Mouse (Mus musculus) heart, adult 2 months (tissue): Measurements from ENCODE around the gene Lce1j. TPM values are rescaled to one million over a fixed set of nuclear protein-coding genes. Genes with fewer than 3 reads are reported as not detected.
"Not testable (repeated sequence)": the region's sequence is repeated elsewhere in the genome, so short reads cannot be mapped to it uniquely, and the experiment has no call there.

ENCODE experiments used
- DNase-seq, 2 experiments: peaks; one replicate each; pipeline ENCODE4 v3.0.0; 2021
- H3K27ac ChIP-seq: fragments of 200-600 bp; 2 replicates; pipeline ENCODE4 v1.8.1; 2022
- H3K27me3 ChIP-seq: fragments of 200-500 bp; 2 replicates; pipeline ENCODE4 v1.6.1; 2012; ENCODE audit warnings: mild to moderate bottlenecking, low read length, inconsistent platforms, mixed read lengths; ENCODE audit not compliant: control insufficient read depth, insufficient read depth
- H3K36me3 ChIP-seq: fragments of 200-500 bp; 2 replicates; pipeline ENCODE4 v1.6.1; 2012; ENCODE audit warnings: low read length, inconsistent platforms; ENCODE audit not compliant: control insufficient read depth, insufficient read depth
- H3K4me1 ChIP-seq: fragments of 200-500 bp; 2 replicates; pipeline ENCODE4 v1.6.1; 2011; ENCODE audit warnings: low read length; ENCODE audit not compliant: control insufficient read depth, insufficient read depth
- H3K4me3 ChIP-seq: fragments of 200-600 bp; 2 replicates; pipeline ENCODE4 v1.8.1; 2022
- H3K79me2 ChIP-seq: fragments of 200-500 bp; replicated peaks from 2 replicates; pipeline ENCODE4 v1.6.1; 2012; ENCODE audit warnings: mild to moderate bottlenecking, inconsistent platforms, low read length, moderate library complexity, mixed read lengths; ENCODE audit not compliant: control insufficient read depth, insufficient read depth
- H3K9ac ChIP-seq: fragments of 200-500 bp; 2 replicates; pipeline ENCODE4 v1.6.1; 2012; ENCODE audit warnings: low read depth, mild to moderate bottlenecking, control low read depth, inconsistent platforms, low read length, mixed read lengths
- CTCF ChIP-seq: fragments of 200-600 bp; IDR thresholded peaks from 2 replicates; pipeline ENCODE4 v1.8.1; 2022; ENCODE audit warnings: antibody characterized with exemption, mild to moderate bottlenecking, moderate library complexity
- EP300 ChIP-seq: fragments of 200-500 bp; IDR thresholded peaks from 2 replicates; pipeline ENCODE4 v1.6.1; 2011; ENCODE audit warnings: low read depth, low read length, control low read depth; ENCODE audit not compliant: insufficient read depth
- POLR2A ChIP-seq: fragments of 200-500 bp; IDR thresholded peaks from 2 replicates; pipeline ENCODE4 v1.6.1; 2011; ENCODE audit warnings: mild to moderate bottlenecking, low read depth, low read length, control low read depth; ENCODE audit not compliant: insufficient read depth
- WGBS: fragments of 180-500 bp; shearing (Covaris S2); methylation state at CpG from one replicate; pipeline ENCODE4 v1.1.7; 2018; 5-methylcytosine and 5-hydroxymethylcytosine counted together
- intact Hi-C: fragments of 180-260 bp; cut with DNase I; formaldehyde crosslinking; loops from one replicate; pipeline ENCODE4 v1.15.1; 2025
- long read RNA-seq: library from polyadenylated mRNA; stranded (forward); transcript quantifications from one replicate; pipeline ENCODE4 v2.0.0, GENCODE M21; 2021
- polyA plus RNA-seq: library from polyadenylated mRNA; depleted of rRNA; stranded (reverse); fragments of >200 nt; gene quantifications from 2 replicates; pipeline ENCODE4 v1.2.3, GENCODE M21; 2012; rRNA removed
- total RNA-seq, 2 experiments: library from RNA; stranded (reverse); gene quantifications; 2 replicates each; pipeline ENCODE4 v1.2.3; 2021

The Lce1j gene
- not detected for total RNA-seq
- not detected in 2 replicates for polyA plus RNA-seq
- long read RNA-seq, result 0 reads

DNA sequence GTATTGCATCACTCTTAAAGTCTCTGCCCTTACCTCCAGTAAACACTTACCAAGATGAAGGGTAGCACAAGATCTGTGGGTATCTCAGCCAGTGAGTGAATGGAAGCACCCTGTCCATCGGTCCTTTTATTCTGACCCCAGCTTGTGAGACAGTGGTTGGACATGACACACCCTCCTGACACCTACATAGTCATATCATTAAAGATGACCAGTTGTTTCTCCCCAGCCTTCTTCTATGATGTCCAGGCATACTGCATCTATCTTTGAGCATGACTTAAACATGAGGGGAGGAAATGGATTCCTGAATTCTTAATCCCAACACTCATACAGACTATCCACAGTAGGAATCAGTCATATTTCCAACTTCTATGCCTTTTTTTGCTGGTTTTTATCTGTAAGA lies at the start of gene Lce1j:
TSS of gene Lce1j (minus strand) at position 101 of the 400 bp plus-strand sequence.
- H3K79me2 ChIP-seq, result no peaks in the 10 kb centered on the region
- TF ChIP-seq POLR2A (no peak), CTCF (no peak), EP300 (no peak)
- no peaks in the 10 kb centered on the region for H3K36me3 ChIP-seq
- H3K4me3 ChIP-seq, result no peak within 1 kb of the TSS
- H3K27me3 ChIP-seq, result no peaks in the 10 kb centered on the region
- no peak within 1 kb of the TSS for H3K9ac ChIP-seq
- intact Hi-C loops, result no loop called here
- no peaks in the 10 kb centered on the region for H3K4me1 ChIP-seq
- WGBS, result 88% methylated on average over 1 of the region's 1 CpGs
- no peak within 1 kb of the TSS for H3K27ac ChIP-seq
- no peak for DNase-seq

DNA sequence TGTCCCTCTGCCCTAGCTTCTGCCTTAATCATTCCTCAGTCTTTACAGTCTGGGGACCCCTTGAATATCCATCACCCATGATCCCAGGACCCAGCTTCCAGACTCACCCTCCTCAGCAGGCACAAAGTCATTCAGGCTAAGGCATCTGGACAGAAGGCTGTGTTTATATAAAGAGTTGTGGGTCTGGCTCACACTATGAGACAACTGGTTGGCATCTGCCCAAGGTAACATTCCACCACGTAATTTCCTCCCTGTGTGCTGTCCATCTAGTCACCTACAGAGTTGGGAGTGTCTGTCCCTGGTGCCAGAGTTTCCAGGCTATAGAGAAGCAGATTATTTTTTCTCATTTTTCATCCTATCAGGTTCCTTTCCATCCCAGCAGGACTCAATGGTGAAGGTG lies 36.8 kb upstream of the Lce1j start, which contains the start of gene Kprp:
TSS of gene Kprp (minus strand) at position 140 of the 400 bp plus-strand sequence.
- H3K4me1 ChIP-seq, result no peaks in the 10 kb centered on the region
- H3K36me3 ChIP-seq, result no peaks in the 10 kb centered on the region
- intact Hi-C loops, result no loop called here
- TF ChIP-seq CTCF, result no peak
- TF ChIP-seq EP300, result no peak
- TF ChIP-seq POLR2A, result no peak
- no peak for DNase-seq
- WGBS, result 3% methylated on average over 1 of the region's 1 CpGs
- H3K9ac ChIP-seq, result no peak within 1 kb of the TSS
- H3K27ac ChIP-seq, result no peak within 1 kb of the TSS
- H3K27me3 ChIP-seq, result no peaks in the 10 kb centered on the region
- no peak within 1 kb of the TSS for H3K4me3 ChIP-seq
- no peaks in the 10 kb centered on the region for H3K79me2 ChIP-seq

DNA sequence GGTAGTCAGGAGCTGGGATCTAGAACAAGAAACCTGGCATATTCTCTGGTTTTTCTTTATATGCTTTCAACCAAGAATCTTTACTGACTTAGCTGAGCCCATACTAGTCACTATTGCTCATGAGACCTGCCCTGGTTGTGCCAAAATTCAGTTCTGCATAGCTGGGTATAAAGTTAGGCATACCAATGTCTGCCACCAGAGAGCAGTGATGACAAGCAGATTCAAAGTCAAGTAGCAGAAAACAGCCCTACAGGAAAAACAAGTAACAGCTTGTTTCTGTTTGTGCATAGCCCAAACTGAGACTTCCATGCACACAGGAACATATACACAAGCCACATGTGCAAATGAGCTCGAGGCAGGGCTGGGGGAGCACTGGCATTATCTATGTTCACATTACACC lies 35.5 kb upstream of the Lce1j start:
- Histone ChIP-seq H3K9ac (no peak overlapping the region), H3K27me3 (no peaks in the 10 kb centered on the region), H3K36me3 (no peaks in the 10 kb centered on the region), H3K4me1 (no peaks in the 10 kb centered on the region), H3K79me2 (no peaks in the 10 kb centered on the region), H3K27ac (no peak overlapping the region), H3K4me3 (no peak overlapping the region)
- no peak for DNase-seq
- no peak for TF ChIP-seq POLR2A
- TF ChIP-seq EP300, result no peak
- no peak for TF ChIP-seq CTCF
- WGBS, result 6% methylated on average over 1 of the region's 1 CpGs
- intact Hi-C loops, result no loop called here

DNA sequence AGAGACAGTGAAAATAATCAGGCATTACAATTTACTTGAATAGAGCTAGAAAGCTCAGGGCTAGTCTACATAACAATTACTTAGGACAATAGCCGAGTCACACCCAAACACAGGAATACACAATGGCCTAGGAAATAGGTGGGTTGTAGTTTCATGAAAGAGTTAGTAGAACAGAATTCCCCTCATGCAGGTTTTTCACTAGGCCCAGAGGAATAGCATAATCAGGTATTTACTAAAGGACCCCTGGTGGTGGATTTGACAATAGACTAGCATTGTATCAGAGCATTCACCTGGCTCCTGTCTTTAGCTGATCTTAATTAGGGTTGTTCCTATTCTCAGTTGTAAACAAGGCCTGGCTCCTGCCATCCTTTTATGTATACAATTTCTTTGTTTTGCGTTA lies 25.7 kb upstream of the Lce1j start:
- WGBS, result 80% methylated on average over 2 of the region's 2 CpGs
- H3K27ac ChIP-seq, H3K4me1 ChIP-seq, H3K27me3 ChIP-seq, H3K79me2 ChIP-seq, intact Hi-C loops, H3K9ac ChIP-seq, DNase-seq, H3K36me3 ChIP-seq, H3K4me3 ChIP-seq: not testable (repeated sequence)

DNA sequence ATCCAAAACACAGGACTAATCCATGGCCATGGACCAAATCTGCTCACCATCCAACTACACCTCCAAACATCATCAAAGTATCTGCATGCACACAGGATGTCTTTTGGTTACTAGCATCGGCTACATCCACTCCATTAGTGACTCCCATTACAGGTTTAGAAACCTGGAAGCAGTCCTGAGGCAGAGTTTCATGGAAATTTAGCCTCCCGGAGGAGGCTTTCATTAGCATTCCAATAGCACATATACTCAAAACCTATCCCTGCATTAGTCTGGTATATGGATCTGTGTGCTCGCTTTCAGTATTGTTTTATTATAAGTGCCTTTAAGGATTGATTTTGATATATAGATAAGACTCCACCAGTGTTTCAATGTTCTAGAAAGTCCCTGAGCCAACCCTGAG lies 25.3 kb upstream of the Lce1j start:
- 78% methylated on average over 3 of the region's 3 CpGs for WGBS
- intact Hi-C loops, result no loop called here
- no peak overlapping the region for H3K27ac ChIP-seq

DNA sequence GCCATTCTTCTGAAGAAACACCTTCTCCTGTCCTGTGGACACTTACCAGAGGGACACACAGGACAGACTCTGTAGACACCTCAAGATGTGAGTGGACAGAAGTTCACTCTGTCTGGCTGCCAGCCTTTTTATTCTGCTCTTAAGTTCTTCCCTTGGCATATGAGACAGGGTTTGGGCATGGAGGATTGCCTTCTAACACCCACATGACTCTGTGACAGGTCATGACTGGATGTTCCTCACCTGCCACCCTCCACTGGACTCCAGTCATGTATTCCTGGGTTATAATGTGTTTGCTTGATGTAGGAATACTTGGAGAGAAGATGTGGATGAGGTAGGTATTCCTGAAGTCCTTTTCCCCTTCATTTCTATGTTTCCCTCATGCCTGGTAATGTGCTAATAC lies 17.5 kb upstream of the Lce1j start, which contains the start of gene Lce1k:
TSS of gene Lce1k (minus strand) at position 101 of the 400 bp plus-strand sequence.
- no peaks in the 10 kb centered on the region for H3K27me3 ChIP-seq
- no peaks in the 10 kb centered on the region for H3K36me3 ChIP-seq
- intact Hi-C loops, result no loop called here
- no peak within 1 kb of the TSS for H3K9ac ChIP-seq
- no peak within 1 kb of the TSS for H3K27ac ChIP-seq
- H3K79me2 ChIP-seq, result no peaks in the 10 kb centered on the region
- H3K4me1 ChIP-seq, result no peaks in the 10 kb centered on the region
- H3K4me3 ChIP-seq, result no peak within 1 kb of the TSS
- TF ChIP-seq EP300 (no peak), POLR2A (no peak), CTCF (no peak)
- no peak for DNase-seq

More for the DNA sequence above, 25.3 kb upstream of the Lce1j start:
- no peak overlapping the region for H3K9ac ChIP-seq
- no peak overlapping the region for H3K4me3 ChIP-seq
- TF ChIP-seq CTCF (no peak), POLR2A (no peak), EP300 (no peak)
- no peaks in the 10 kb centered on the region for H3K4me1 ChIP-seq
- no peak for DNase-seq
- no peaks in the 10 kb centered on the region for H3K79me2 ChIP-seq
- no peaks in the 10 kb centered on the region for H3K27me3 ChIP-seq
- H3K36me3 ChIP-seq, result no peaks in the 10 kb centered on the region
